Mouse (Mus musculus) c-Kit-positive CD71-positive TER-119-negative erythroid progenitor cells, embryonic 14.5 days (primary cell): ENCODE measurements around the gene Smap1.
"Not testable (repeated sequence)": the region's sequence is repeated elsewhere in the genome, so short reads cannot be mapped to it uniquely, and the experiment has no call there.

Experiments used
- DNase-seq: peaks from one replicate; pipeline ENCODE4 v3.0.0-alpha.2; 2013; ENCODE audit warnings: low read depth

Smap1 gene

DNA sequence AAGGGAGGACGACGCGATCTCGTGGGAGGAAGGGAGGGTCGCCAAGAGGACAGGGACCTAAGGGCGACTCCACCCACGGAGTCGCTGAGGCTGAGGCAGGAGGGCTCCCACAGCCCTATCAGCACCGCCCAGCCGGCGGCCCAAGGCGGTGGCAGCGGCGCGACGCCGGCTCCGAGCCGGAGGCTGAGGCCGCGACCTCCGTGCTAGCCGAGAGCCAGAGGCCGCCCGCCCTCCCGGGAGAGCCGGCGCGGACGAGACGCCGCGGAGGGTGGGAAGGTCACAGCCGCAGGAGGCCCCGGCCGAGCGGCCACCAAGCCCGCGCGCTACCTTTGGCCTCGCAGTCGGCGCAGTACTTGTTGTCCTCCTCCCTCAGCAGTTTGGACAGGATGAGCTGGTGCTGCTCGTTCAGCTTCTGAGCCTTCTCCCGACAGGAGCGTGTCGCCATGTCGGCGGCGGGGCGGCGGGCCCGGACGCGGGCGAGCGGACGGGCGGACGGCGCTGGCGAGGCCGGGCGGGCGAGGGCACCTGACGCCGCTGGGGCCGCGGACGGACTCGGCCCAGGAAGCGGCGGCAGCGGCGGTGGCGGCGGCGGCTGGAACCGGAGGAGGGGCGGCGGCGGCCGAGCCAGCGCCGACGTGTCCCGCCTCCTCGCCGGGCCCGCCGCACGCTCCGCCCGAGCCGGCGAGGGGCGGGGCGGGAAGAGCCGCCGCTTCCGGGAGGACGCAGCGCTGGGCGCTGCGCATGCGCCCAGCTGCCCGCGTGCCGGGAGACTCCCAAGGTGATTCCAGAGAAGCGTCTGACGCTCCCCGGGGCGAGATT lies at the start of gene Smap1:
Gene Smap1, minus strand, starts transcription at position 607 of the 819 bp plus-strand sequence.
- peak; percentile 57 for DNase-seq

DNA sequence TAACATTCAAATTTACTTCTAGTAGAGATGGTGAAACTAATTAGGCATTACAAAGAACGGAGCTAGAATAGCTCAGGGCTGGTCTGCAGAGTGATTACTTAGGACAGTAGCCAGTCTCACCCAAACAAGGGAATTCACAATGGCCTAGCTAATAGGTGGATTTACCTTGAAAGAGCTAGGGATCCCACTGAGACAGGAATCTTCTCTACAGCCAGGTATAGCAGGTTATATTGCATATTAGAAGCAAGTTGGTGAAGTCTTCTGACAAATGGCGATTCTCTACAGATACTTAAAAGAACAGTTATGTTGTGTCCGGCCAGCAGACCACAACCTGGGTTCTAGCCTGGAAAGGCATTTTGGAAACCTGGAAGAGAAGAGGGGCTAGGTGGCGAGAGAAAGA lies 49.0 kb upstream of the Smap1 start:
- DNase-seq: not testable (repeated sequence)

DNA sequence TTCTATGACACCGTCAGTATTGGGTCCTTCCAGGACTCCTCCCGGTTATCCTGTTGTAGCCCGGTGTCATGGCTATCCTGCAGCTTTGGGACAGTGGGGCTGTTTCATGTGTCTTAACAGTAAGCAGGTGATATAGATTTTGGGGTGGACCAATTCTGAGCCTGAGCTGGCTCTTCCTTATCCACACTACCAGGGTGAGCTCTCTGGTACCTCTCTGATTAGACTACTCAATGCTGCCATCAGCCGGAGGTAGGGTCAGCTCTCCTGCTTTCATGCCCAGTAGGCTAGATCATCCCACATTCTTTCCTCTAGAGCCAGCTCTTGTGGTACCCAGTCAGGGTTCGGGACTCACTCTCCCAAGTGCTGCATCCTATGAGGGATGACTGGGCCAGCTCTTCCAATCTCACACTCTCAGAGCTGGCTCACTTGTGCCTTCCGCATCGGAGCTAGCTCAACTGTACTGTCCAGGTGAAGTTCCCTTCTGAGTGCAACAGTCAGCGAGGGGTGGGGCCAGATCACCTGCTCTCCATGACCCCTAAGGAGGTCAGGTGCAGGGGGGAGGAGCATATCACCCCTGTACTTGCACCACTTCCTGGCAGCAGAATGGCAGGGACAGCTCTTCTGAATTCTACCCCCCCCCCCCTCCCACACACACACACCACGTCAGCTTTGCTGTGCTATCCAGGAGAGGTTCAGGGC lies 46.1 kb upstream of the Smap1 start:
- no peak for DNase-seq

DNA sequence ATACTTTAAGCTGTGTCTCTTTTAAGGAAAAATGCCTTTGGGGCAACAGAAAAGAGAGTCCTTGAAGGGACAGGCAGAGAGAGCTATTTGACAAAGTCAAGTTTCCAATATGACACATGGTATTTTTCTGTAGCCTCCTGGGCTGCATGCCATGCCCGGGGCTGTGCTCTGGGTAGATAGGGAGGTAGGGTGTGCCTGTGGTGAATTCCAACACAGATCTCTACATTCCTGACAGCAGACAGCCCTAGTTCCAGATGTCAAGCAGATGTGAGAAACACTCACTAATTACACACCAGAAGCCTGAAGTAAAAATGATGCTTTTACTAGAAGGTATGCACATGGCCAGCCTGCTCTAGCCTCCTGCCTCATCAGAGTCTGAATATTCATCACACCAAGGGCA lies 44.1 kb upstream of the Smap1 start:
- DNase-seq: peak; percentile 24

DNA sequence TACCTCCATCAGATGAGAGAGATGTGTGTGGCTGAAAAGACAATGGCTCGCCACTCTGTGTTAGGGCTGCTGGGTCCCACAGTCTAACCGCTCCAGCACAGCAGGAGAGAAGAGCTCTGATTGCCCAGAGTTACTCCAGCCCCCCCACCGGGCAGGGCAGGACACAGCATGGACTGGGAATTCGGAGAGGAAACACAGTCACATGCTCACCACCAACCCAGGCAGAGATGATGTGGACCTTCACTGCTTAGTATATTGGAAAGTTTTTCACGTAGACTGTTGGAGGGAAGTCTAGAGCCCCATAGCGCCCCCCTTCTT lies 37.3 kb upstream of the Smap1 start:
- no peak for DNase-seq

DNA sequence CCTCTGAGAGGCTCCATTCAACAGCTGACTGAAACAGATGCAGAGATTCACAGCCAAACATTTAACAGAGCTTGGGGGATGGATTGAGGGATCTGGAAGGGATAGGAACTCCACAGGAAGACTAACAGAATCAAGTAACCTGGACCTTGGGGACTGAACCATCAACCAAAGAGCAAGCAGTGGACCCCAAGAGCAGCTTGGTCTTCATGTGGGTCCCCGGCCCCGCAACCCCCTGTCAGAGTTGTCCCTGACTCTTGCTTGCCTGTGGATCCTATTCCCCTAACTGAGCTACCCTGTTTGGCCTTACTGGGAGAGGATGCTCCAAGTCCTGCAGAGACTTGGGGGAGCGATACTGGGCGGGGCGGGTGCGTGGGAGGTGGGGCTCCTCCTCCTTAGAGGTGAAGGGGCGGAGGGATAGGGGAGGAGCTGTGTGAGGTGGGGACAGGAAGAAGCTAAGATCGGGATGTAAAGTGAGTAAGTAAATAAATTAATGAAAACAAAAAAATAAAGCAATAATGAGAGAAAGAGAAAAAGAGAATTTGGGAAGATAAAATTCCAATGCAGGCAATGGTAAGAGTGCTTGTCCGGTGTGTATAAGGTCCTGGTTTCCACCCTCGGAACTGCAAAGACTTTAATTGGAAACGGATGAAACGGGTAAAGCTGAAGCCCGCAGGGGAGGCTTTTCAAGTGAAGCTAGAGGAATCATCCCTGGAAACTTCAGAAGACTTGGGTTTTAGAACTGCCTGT lies 36.7 kb upstream of the Smap1 start:
- DNase-seq: peak; percentile 15

DNA sequence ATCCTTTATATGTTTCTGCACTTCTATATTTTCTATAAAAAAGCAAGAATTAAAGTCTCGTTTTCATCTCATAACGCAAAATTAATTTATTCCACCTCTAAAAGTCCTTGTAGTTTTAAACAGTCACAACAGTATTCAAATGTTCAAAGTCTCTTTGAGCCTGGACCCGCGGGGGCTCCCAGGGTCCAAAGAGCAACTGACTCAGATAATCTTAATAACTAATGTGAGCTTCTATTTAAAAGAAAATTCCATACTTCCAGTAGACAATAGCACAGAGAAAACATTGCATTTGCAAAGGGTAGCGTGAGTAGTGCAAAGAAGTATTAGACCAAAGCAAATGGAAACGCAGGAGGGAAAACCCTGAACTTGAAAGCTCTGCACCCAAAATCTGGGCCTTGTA lies 36.0 kb upstream of the Smap1 start:
- no peak for DNase-seq

DNA sequence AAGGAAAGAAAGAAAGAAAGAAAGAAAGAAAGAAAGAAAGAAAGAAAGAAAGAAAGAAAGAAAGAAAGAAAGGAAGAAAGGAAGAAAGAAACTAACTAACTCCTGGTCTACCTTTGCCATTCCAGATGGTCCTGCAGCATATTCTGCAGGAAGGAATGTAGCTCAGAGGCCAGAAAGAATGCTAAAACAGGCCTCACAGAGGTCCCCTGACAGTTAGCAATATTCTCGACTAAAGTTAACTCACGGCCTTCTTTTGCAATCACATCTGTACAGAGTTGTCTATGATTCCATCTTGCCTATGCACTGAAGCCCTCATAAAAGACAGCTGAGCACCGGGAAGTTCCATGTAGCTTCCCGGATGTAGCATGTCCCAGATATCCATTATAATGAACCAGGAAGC lies 33.4 kb upstream of the Smap1 start:
- DNase-seq: no peak

DNA sequence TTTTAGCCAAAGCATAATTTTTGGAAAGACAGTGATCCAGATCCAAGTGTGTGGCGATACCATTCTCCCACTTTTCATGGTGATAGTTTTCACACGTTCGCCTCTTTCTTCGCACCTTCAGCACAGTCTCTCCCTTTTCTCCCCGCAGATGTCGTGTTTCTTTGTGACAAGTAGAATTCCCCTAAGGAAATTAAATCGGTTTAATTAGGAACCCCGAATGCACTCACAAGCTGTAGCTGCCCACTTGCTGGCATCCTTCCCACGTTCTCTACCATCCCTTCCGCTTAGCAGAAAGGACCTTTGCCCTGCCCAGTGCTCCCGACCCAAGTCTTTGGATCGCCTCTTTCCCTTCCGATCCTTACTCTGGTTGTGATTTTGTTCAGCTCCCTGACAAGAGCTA lies 31.8 kb upstream of the Smap1 start:
- no peak for DNase-seq

DNA sequence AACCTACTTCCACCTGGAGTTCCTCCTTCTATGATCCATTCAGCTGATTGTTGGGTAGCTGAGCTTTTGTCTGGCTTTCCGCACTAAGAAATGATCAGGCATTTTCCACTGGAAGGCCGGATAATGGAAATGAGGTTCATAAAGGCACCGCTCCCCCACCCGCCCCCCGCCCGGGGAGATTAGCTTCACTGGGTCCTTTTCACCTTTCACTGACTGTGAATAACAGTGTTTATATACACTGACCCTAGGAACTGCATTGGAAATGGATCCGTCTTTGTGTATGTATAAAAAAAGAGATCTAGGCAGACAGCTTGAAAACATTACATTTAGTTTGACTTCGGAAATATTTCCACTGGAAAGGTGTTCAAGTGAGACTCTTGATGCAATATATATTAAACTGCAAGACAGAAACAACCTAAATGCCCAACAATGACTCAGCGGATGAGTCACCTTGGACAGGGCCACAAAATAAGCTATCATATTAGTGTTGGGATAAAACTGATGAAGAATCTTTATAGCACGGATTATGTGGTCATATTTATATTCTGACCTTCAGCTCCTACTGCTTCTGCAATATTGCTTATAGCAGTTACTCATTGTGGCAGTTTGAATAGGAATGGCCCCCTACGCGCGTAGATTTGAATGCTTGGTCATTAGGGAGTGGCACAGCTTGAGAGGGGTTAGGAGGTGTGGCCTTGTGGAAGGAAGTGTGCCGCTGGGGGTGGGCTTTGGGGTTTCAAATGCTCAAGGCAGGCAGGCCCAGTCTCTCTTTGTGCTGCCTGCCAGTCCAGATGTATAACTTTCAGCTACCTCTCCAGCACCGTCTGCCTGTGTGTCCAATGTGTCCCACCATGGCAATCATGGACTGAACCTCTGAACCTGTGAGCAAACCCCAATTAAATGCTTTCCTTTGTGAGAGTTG lies 26.9 kb upstream of the Smap1 start:
- DNase-seq: no peak

DNA sequence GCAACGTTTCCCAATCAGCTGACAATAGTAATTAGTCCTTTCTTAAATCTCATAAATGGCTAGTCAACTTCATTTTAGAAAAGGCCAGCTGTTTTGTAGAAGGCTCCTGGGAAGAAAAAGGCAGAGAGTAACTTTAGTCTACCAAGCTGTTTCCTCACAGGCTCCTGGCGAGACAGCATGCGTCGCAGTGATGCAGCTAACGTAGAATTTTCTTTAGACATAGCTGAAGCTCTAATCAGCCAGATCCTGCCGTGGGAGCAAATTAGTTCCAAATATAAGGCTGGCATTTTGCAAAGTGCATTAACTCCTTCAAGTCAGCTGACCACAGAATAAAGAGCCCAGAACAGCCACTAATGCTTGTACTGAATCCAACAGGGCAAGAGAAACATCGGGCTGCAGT lies 26.2 kb upstream of the Smap1 start:
- no peak for DNase-seq

DNA sequence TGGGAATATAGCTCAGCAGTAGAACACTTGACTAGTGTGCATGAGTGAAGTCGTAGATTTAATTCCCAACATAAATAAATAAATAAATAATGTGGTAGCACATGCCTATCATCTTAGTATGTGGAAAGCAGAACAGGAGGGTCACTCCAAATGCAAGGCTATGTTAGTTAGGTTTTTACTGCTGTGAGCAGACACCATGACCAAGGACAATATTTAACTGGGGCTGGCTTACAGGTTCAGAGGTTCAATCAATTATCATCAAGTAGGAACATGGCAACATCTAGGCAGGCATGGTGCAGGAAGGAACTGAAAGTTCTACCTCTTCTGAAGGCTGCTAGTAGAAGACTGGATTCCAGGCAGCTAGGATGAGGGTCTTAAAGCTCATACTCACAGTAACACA lies 22.0 kb upstream of the Smap1 start:
- no peak for DNase-seq

DNA sequence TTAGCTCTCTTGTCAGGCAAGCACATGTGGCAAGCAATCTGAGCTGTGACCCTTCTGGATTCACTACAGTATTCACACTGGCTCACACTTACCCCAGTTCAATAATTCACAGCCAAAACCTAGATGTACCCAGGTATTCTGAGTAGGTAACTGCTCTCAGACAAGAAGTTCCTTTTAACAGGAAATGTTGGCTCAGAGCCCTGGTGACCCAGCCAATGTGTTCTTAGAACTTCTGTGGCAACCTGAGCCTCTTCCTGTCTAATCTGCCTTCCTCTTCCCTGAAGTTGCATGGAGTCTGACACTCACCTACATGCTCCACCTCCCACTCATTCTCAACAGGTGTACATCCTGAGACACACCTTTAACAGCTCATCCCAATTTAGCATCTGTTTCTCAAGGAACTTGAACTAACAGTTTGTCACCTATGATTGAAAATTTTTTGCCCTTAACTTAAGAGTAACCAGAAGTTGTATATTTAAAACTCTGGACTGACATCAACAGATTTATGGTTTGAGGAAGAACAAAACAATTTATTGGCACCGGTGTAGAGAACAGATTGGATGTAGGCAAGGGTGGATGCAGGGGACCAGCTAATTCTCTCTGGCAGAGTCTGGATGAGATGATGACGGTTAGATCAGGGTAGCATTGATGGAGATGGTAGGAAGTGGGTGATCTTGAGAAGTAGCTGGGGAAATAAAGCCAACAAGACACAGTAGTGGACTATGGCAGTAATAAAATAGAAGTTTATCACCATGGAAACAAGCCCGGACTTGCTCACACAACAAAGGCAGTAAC lies 21.2 kb upstream of the Smap1 start:
- no peak for DNase-seq

DNA sequence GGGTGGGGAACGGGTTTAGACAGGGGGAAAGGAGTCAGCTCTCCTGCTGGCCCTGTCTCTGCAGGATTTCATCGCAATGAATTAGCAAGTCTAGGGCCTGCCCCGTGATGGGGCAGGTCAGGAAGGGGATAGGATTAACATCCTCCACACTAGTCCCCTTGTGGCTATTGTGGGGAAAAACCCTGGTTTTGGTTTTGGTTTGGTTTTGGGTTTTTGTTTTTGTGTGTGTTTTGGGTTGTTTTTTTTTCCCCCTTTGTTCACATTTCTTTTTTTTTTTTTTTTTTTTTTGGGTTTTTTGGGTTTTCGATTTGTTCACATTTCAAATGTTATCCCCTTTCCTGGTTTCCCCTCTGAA lies 13.3 kb upstream of the Smap1 start:
- DNase-seq: no peak

DNA sequence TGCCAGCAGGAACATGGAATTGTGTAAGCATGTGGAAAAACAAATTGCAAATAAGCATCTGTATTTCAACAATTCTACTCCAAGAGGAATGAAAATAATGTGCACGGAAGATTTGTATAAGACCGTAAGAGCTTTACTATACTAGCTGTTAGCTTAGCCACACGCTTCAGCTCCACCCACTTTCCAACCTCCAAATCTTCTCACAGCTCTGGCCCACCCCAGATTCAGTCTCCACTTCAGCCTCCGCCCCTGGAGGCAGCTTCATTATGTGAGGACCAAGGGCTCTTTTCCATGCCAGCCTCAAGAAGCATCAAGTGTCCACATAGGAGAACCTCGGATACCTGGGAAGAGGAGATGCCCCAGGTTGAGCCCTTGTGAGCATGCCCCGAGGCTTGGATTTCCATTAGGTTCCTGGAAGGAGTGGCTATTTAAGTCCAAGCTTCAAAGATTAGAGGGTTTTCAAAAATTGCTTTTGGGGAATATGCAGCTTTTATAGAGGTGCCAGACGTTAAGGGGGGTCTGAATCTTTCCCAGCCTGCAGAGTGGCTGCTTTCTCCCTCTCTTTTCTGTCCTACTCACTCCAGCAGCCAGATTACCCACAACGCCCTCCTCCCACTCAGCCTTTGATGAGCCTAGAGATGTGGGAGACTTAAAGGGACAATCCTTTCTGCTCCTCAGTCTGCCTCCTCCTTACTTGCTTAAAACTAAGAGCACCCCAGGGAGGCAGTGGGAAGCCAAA lies 12.7 kb upstream of the Smap1 start:
- DNase-seq: no peak

DNA sequence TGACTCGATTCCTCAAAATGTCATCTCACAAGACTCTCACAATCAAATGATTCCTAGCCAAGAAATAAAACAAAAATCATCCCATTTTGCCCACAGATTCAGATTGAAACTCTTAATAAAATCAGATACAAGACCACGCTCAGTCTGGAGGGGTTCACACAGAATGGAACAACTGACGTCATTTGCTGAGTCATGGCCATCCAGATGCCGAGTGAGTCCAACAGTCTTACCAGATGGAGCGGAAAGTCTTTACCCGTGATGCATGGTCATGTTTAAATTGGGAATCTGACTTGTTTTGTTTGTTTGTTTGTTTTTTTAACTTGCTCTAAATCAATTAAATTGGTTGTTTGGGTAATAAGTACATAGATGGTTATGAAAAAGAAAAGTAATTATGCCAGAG lies 7.3 kb upstream of the Smap1 start:
- no peak for DNase-seq

DNA sequence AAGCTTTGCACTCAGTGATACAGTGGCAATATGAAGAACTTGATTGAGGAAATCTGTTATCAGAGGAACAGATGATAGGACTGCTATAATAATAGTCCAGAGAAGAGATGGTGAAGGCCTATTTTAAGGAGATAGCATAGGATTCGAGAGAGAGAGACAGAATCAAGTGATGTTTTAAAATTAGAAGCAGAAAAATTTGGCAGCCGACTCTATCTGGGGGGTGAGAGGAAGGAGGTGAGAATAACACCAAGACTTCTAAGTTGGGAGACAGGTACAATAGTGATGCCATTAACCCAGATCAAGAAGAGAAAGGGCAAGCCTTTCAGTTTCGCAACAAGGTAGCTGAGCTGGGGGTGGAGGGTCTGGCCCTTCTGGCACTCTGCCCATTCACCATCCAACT lies 6.3 kb upstream of the Smap1 start:
- no peak for DNase-seq

DNA sequence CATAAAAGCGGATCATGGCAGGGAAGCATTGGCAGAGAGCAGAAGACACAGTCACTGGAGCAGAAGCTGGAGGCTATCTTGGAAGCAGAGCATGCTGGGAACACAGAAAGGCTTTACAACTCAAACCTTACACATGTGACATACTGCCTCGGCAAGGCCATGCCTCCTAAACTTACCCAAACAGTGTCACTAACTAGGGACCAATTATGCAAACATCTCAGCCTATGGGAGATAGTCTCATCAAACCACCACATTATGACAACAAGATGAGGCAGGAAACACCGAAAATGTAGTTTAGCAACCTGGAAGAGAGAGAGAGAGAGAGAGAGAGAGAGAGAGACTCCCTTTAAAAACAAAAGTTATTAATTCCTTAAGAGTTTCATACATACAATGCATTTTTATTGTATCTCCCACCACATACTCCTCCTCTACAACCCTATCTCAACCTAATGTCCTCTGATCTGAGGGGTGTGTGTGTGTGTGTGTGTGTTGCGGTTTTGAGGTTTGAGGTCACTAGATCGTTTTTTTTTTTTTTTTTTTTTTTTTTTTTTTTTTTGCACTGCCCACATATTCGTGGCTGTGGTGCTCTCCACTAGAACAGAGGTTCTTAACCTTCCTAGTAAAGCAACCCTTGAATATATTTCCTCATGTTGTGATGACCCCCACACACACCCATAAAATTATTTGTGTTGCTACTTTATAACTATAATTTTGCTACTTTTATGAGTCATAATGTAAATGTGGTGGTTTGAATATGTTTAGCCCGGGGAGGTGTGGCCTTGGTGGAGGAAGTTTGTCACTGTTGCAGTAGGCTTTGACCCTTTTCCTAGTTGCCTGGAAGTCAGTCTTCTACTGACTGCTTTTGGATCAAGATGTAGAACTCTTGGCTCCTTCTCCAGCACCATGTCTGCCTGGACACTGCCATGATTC lies 1.9 kb upstream of the Smap1 start:
- no peak for DNase-seq

DNA sequence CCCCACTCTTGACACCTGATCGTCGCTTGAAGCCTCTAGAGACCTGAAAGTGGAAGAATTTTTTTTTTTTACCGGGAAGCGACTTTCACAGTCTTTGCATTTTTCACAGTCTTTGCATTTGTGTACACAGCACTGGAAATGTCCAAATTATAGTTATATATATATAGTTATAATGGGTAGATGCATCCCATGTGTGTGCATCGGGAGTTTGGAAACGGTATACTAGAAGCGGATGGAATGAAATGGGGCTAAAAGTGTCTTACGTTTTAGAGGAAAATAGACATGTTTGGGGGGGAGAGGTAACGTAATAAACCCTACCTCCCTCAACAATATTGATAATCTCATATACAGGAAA lies 390 bp upstream of the Smap1 start:
- no peak for DNase-seq

DNA sequence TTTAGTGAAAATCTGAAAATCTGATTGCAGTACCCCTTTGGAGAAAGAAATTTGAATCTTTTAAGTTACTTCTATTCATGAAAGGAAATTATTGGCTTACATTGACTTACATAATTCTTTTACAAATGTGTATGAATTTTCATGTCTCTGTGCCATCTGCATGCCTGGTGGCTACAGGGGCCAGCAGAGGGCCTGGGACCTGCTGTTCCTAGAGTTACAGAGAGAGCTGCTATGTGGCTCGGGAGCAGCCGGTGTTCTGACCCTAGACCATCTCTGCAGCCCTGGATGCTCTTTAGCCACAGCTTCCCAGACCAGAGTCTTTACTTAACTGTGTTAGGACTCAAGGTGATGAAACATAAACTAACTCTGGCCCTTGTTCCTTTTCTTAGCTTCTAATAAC lies 1.8 kb downstream of the Smap1 start:
- no peak for DNase-seq
